Mouse (Mus musculus): ENCODE measurements around the gene Cel. TPM values are rescaled to one million over a fixed set of nuclear protein-coding genes. Genes with fewer than 3 reads are reported as not detected.

The Cel gene
- polyA plus RNA-seq, 2 experiments: 0.06 TPM; not detected in 1

GRCm38 (mm10) chr2:28607341-28608165 lies 44.4 kb upstream of the Cel start:
- Histone ChIP-seq H3K4me1 (ENCODE audit: control insufficient read depth, insufficient read depth, low read length) (no peaks in the 10 kb centered on the region), H3K36me3 (ENCODE audit: control insufficient read depth, insufficient read depth, low read length) (no peaks in the 10 kb centered on the region), H3K9ac (ENCODE audit: low read depth, low read length, severe bottlenecking) (no peak overlapping the region), H3K27ac (replicated peaks; ENCODE audit: low read depth, low read length) (no peak overlapping the region), H3K4me3 (replicated peaks; ENCODE audit: low read length) (no peak overlapping the region), H3K4me2 (replicated peaks; ENCODE audit: low read depth, low read length, severe bottlenecking) (no peak overlapping the region), H3K9me3 (ENCODE audit: control insufficient read depth, low read length) (no peaks in the 10 kb centered on the region), H3K27me3 (ENCODE audit: control insufficient read depth, insufficient read depth, low read length) (no peaks in the 10 kb centered on the region)
- WGBS: 46% methylated on average over 10 of the region's 10 CpGs
- DNase-seq (ENCODE audit: low spot score) (no peak), ATAC-seq (ENCODE audit: low FRiP score, low read depth) (no peak)
- no peak for TF ChIP-seq POLR2A (IDR thresholded peaks at IDR 0.05; ENCODE audit: borderline replicate concordance, extremely low read depth, insufficient read depth, insufficient read length)

GRCm38 (mm10) chr2:28606601-28607340 lies 43.6 kb upstream of the Cel start:
- no peaks in the 10 kb centered on the region for H3K27me3 ChIP-seq (ENCODE audit: control insufficient read depth, insufficient read depth, low read length)
- no peaks in the 10 kb centered on the region for H3K4me1 ChIP-seq (ENCODE audit: control insufficient read depth, insufficient read depth, low read length)
- no peak overlapping the region for H3K4me2 ChIP-seq (replicated peaks; ENCODE audit: low read depth, low read length, severe bottlenecking)
- H3K4me3 ChIP-seq (replicated peaks; ENCODE audit: low read length): no peak overlapping the region
- no peak for ATAC-seq (ENCODE audit: low FRiP score, low read depth)
- DNase-seq (ENCODE audit: low spot score): no peak
- TF ChIP-seq POLR2A (IDR thresholded peaks at IDR 0.05; ENCODE audit: borderline replicate concordance, extremely low read depth, insufficient read depth, insufficient read length): no peak
- H3K9ac ChIP-seq (ENCODE audit: low read depth, low read length, severe bottlenecking): no peak overlapping the region
- 66% methylated on average over 8 of the region's 8 CpGs for WGBS
- no peak overlapping the region for H3K27ac ChIP-seq (replicated peaks; ENCODE audit: low read depth, low read length)
- no peaks in the 10 kb centered on the region for H3K36me3 ChIP-seq (ENCODE audit: control insufficient read depth, insufficient read depth, low read length)
- no peaks in the 10 kb centered on the region for H3K9me3 ChIP-seq (ENCODE audit: control insufficient read depth, low read length)

- no peak for TF ChIP-seq POLR2A (IDR thresholded peaks at IDR 0.05; ENCODE audit: borderline replicate concordance, extremely low read depth, insufficient read depth, insufficient read length)
- no peak overlapping the region for H3K4me2 ChIP-seq (replicated peaks; ENCODE audit: low read depth, low read length, severe bottlenecking)
- no peaks in the 10 kb centered on the region for H3K36me3 ChIP-seq (ENCODE audit: control insufficient read depth, insufficient read depth, low read length)
- ATAC-seq (ENCODE audit: low FRiP score, low read depth) (0 out of 2 replicates have a peak, but pooled peaks have one; percentile 15), DNase-seq (ENCODE audit: low spot score) (no peak)
- no peak overlapping the region for H3K9ac ChIP-seq (ENCODE audit: low read depth, low read length, severe bottlenecking)
- no peak overlapping the region for H3K27ac ChIP-seq (replicated peaks; ENCODE audit: low read depth, low read length)
- 48% methylated on average over 14 of the region's 14 CpGs for WGBS
- no peaks in the 10 kb centered on the region for H3K9me3 ChIP-seq (ENCODE audit: control insufficient read depth, low read length)
- H3K4me3 ChIP-seq (replicated peaks; ENCODE audit: low read length): no peak overlapping the region
- H3K4me1 ChIP-seq (ENCODE audit: control insufficient read depth, insufficient read depth, low read length): no peaks in the 10 kb centered on the region
- H3K27me3 ChIP-seq (ENCODE audit: control insufficient read depth, insufficient read depth, low read length): no peaks in the 10 kb centered on the region
Observed at GRCm38 (mm10) chr2:28605789-28606541, 42.8 kb upstream of the Cel start.

- Histone ChIP-seq H3K9me3 (ENCODE audit: control insufficient read depth, low read length) (no peaks in the 10 kb centered on the region), H3K4me2 (replicated peaks; ENCODE audit: low read depth, low read length, severe bottlenecking) (no peak overlapping the region), H3K36me3 (ENCODE audit: control insufficient read depth, insufficient read depth, low read length) (no peaks in the 10 kb centered on the region), H3K4me1 (ENCODE audit: control insufficient read depth, insufficient read depth, low read length) (no peaks in the 10 kb centered on the region), H3K27ac (replicated peaks; ENCODE audit: low read depth, low read length) (no peak overlapping the region), H3K27me3 (ENCODE audit: control insufficient read depth, insufficient read depth, low read length) (no peaks in the 10 kb centered on the region), H3K9ac (ENCODE audit: low read depth, low read length, severe bottlenecking) (no peak overlapping the region), H3K4me3 (replicated peaks; ENCODE audit: low read length) (no peak overlapping the region)
- 80% methylated on average over 5 of the region's 5 CpGs for WGBS
- no peak for TF ChIP-seq POLR2A (IDR thresholded peaks at IDR 0.05; ENCODE audit: borderline replicate concordance, extremely low read depth, insufficient read depth, insufficient read length)
- no peak for DNase-seq (ENCODE audit: low spot score)
- ATAC-seq (ENCODE audit: low FRiP score, low read depth): no peak
Observed at GRCm38 (mm10) chr2:28603542-28603941, 40.3 kb upstream of the Cel start.

All from limb, embryonic 14.5 days (tissue).